Mouse (Mus musculus) granulocyte monocyte progenitor cell, adult 5-6 weeks (primary cell): ENCODE measurements around the gene Ddx4. TPM values are rescaled to one million over a fixed set of nuclear protein-coding genes. Genes with fewer than 3 reads are reported as not detected.
A peak's percentile ranks its signal among the peaks of the same experiment; 100 is the strongest.
"Not testable (repeated sequence)": the region's sequence is repeated elsewhere in the genome, so short reads cannot be mapped to it uniquely, and the experiment has no call there.

Experiments used
- ATAC-seq: replicated peaks from 2 replicates; pipeline ENCODE4 v1.8.0; 2016; ENCODE audit warnings: mild to moderate bottlenecking, moderate TSS enrichment, inconsistent platforms; ENCODE audit not compliant: poor library complexity, severe bottlenecking
- total RNA-seq, 2 experiments: library from RNA; stranded (forward) in 1 of 2; stranded (reverse) in 1 of 2; fragments of 200-712, 200-1000 nt in 1 of 2; fragments of >200 nt in 1 of 2; fragmentation: Nextera tagmentation in 1 of 2; gene quantifications; 2 replicates each; pipeline ENCODE4 v1.2.3; 2014 to 2017

Ddx4 gene
- total RNA-seq, 2 experiments from 2014 or later: not detected

DNA sequence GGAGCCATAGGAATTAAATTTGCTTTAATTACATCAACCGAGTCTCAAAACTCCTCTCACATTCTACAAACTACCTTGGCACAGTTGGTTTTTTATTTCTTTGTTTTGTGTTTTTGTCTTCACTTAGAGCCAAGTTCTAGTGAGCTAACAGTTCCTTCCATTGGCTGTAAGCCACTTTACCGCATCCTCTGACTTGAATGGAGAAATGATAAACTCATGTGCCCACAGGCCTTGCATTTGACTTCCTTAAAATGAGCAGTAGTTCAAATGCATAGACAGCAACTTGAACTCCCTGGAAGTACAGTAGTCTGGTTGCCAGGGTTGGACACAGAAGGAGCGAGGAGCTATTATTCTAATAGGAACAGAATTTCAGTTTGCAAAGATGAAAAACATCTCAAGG, 9.4 kb downstream of the Ddx4 start:
- peak; percentile 59 for ATAC-seq

DNA sequence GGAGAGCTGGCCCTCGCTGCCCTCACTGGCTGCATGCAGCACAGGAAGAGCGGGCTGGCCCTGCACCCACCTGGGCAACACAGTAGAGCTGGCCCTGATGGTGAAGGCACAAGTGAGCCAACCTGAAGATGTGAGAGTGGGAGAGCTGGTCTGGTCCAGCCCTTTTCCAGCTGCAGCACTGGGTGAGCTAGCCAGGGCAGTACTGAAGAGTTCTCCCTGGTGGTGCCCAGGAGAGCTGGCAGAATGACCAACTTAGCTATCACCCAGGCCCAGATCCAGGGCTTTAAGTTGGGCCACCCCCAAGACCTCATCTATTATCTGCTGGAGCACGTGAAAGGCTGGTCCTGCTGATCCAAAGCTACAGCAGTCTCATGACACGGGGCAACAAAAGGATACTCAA, 13.2 kb downstream of the Ddx4 start:
- ATAC-seq: no peak

DNA sequence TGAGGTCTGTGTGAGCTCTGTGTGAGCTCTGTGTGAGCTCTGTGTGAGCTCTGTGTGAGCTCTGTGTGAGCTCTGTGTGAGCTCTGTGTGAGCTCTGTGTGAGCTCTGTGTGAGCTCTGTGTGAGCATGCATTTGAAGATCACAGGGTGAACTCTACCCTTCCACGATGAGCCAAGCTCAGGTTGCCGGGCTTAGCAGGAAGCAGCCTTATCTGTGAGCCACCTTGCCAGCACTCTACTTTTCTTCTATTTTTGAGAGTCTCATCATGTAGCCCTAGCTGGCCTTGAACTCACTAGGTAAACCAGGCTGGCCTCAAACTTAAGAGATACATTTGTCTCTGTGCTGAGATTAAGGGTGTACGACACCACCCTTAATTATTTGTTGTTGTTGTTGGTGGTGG, 15.8 kb downstream of the Ddx4 start:
- no peak for ATAC-seq

DNA sequence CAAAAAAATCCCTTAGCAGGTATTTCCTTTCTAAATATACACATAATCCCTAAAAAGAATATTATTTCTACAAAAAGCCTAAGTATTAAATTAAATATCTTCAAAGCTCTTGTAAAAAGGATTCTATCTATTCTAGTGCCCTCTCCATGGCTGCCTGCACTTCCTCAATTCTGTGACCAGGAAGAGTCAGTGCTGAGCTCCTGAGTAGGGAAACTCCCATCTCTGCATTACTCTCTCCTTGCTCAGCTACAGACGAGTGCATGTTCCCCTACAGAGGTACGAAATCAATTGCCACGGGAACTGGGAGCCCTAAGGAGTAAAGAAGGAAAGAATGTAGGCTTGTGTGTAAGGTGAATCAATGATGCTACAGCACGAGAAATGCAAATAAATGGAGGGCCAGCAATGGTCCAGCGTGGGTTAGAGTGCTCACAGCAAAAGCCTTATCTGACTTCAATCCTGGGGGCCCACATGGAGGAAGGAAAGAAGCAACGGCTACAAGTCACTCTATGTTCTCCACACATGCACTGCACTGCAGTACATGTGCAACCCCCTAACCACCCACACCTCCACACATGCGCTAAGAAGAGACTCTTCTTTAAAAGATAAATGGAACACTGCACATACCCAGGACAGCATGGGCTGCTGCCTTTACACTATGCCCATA, 17.0 kb downstream of the Ddx4 start:
- peak; percentile 96 for ATAC-seq

DNA sequence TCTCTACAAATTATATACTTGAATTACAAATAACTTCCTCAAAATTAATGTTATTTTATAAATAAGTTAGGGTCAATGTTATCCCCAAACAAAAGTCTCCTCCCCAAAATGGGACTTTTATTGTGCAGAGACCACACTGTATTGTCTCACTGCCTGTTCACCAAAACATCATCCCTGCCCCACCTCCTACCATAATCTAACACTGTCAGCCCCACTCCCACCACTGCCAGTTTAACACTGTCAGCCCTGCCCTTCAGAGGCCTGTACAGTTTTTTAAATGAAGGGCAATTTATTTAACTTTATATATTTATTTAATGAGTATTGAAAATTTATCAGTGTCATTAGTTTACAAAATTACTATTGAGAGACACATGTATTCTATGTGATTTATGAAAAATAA, 26.7 kb downstream of the Ddx4 start:
- ATAC-seq: no peak

DNA sequence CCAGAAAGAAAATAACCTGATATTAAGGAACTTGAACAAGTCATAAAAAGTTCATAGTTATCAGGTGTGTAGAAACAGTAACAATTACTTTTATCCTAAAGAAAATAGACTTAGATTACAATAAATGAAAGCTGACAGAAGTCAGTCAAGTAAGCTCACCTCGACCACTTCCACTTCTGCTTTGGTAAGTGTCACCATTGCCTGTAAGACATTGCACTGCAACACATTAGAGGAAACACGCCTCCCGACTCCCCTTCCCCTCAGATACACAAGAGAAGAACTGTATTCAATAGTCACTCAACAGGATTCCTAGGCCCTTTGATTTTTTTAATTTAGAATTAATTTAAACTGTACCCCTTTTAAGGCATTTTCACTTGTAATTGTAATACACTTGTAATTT, 27.7 kb downstream of the Ddx4 start:
- ATAC-seq: peak; percentile 89

DNA sequence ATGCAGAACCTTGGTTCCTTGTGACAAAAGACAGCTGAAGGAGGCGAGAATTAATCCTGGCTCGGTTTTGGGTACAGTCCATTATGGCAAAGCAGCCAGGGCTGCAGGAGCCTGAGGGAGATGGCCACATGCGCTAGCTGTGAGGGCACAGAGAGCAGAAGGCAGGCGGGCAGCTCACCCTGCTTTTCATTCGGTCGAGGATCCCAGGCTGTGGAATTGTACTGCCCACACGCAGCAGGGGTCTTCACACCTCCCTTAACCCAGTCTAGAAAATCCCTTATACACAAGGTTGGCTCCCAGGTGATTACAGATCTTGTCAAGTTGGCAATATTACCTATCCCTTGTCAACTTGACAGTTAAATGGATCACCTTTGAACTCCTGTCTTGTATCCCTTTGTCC, 28.6 kb downstream of the Ddx4 start:
- no peak for ATAC-seq

DNA sequence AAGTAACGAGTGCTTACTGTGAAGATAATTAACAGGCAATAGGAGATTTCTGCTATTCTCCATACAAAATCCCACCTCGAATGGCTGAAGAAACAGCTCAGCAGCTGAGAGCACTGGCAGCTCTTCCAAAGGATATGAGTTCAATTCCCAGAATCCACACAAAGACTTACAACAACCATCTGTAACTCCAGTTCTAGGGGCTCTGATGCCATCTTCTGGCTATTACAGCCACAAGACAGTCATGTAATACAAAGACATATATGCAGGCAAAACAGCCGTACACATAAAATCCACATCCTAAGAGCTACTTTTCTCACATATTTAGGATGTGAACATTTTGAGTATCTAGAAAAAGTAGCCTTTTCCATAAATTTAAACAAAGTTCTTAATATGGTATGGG, 30.7 kb downstream of the Ddx4 start:
- ATAC-seq: no peak

DNA sequence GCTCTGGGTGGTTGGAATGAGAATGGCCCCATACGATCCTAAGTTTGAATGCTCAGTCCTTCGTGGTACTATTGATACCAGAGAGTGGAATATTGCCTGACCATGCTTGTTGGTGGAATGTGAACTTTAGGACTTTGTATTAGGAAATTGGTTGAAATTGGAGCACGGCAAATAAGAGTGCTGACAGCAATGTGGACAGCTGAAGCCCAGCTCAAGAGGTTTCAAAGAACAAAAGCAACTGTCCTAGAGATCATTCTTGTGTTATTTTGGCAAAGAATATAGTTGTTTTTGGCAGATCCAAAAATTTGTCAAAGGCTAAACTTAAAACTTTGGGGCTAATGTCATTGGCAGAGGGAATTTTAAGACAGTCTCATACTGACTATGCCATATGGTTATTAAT, 43.7 kb downstream of the Ddx4 start:
- no peak for ATAC-seq

DNA sequence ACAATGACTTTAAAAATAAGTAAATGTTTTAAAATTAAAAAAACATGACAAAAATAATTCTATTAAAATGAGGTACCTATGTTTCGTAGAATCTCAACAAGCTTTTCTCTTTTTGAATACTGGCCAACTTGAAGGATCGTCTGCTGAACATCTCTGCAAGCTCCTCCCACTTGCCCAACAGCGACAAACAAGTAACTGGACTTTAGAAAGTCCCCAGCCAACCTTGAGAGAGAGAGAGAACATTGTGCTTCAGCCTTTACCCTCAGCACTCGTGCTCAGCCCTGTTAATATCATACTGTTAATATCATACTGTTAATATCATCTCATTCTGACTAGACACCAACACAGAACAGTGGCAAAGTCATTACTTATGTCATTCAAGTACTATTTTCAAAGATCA, 47.9 kb downstream of the Ddx4 start:
- no peak for ATAC-seq

DNA sequence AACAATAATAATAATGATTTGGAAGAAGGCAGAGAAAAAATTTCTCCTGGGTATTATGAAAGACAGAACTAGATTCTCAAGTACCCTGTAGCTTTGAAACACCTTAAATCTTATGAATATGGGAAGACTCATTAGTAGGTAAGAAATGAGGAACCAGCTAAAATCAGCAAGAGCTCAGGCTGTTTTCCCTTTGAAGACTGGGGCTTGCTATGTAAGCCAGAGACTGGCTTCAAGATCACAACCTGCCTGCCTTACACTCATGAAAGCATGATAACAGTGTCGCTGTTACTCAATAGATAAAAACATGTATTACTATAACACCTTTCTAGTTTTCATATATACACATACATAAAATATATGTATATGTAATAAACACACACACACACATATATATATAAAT, 48.4 kb downstream of the Ddx4 start:
- ATAC-seq: 0 out of 2 replicates have a peak, but pooled peaks have one; percentile 20

DNA sequence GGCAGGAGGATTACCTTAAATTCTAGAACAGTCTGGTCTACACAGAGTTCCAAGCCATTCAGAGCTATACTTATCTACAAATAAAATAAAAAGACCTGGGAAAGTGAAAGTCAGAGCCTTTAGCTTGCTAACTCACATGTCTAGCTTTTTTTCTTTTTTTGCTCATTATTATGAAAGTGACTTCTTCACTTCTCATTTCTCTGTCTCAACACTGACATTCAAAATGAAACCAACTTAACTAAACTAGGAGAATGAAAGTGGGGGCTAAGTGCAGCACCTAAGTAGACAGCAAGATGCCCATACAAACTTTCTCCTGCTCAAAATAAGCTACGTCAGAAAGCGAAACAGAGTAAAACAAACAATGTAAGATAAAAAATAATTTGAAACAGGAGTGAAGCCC, 49.7 kb downstream of the Ddx4 start:
- peak; percentile 56 for ATAC-seq

DNA sequence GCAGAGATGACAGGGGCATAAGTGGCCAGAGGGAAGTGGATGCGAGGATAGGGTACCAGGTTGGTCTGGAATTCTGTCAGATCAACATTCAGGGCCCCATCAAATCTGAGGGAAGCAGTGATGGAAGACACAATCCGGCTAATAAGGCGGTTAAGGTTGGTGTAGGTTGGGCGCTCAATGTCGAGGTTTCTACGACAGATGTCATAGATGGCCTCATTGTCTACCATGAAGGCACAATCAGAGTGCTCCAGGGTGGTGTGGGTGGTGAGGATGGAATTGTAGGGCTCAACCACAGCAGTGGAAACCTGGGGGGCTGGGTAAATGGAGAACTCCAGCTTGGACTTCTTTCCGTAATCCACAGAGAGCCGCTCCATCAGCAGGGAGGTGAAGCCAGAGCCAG, 58.0 kb downstream of the Ddx4 start, which contains the start of gene Il31ra:
Il31ra (minus strand) TSS at position 101 of the 400 bp plus-strand sequence.
- ATAC-seq: not testable (repeated sequence)

DNA sequence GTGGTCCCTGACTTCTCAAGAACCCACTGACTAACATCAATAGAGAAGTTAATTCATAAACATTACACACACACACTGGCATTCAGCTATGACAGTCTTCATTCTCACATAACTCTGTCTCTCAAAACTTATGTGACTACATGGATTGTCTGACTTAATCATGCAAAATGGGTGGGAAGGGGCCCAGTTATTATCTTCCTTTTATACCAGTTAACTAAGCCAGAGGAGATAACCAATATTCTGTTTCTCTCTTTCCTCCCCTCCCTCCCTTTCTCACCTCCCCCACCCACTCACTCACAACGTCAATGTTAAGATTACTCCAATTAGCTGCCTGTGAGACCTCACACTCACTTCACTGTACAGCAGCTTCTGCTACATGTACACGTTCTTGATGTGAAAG, 62.0 kb downstream of the Ddx4 start:
- ATAC-seq: no peak

DNA sequence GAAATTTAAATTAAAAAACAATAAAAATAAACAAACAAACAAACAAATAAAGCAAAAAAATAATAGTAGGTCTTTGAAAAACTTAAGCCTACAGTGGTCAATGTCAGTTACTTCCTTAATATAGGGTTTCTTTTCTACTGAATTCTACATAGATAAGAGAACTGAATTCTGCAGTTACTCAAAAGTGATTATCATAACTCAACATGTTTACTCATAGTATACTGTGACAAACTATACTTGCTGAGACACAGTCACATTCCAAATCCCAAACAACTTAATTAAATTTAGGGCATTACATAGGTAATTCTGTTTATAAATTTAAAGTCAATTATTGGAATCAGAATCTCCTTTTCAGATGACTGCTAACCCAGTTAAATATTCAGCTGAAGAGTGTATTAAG, 62.6 kb downstream of the Ddx4 start:
- ATAC-seq: no peak

DNA sequence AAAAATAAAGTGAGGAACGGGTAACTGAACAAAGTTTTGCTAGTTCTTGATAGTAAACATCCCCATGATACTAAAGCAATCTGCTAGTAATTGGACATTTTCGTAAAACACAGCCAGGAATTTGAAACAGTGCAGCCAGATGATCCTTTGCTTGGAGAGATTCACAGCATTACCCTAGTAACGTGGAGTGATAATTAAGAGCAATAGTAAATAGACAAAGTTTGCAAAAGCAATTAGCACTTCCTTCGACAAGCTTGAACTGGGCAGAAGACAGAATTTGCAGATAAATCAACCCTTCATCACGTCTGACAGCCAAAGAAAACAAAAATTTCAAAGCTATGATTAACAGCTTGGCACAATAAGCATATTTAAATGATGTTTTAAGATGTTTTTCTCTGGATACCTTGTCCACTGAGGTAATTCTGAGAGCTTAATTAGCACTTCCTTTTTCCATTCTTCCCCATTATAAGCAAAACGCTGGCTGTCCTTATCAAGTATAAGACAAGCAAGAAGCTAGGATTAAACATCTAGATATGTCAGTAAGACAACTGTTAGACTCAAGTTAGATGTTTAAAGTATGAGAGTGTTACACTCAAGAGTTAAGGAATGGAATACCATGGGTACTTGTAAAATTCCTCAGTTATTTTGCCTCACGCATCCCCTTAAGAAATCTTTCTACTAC, 67.6 kb downstream of the Ddx4 start:
- no peak for ATAC-seq

DNA sequence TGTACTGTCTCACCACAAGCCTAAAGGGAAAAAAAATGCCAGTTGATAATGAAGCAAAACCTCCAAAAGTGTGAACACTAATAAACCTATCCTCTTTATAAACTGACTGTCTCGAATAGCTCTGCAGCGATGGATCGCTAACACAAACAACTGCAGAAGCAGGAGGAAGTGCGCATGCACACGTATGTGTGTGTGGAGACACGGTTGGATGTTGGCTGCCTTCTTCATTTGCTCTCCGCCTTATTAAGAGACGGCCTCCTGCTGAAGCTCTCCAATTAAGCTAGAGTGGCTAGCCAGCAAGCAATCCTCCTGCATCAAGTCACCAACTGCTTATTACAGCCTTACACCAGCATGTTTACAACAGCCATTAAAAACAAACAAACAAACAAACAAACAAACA, 70.0 kb downstream of the Ddx4 start:
- no peak for ATAC-seq

DNA sequence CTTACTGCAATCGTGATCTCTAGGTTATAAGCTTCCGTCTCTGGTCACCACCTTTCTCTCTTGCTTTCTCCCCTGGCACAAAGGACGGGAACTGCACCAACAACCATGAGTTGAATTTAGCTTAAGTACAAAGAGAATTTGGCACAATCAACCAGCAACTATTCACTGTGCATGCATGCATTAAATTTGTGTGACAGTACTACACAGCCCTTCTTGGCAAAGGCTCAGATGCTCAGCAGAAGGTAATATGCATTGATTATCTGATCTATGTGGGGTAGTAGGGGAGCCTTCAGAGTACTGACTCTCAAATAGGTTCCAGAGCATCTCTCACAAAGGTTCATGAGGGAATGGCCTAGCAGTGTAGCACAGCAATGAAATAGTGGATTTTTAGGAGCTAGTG, 70.5 kb downstream of the Ddx4 start:
- ATAC-seq: no peak

DNA sequence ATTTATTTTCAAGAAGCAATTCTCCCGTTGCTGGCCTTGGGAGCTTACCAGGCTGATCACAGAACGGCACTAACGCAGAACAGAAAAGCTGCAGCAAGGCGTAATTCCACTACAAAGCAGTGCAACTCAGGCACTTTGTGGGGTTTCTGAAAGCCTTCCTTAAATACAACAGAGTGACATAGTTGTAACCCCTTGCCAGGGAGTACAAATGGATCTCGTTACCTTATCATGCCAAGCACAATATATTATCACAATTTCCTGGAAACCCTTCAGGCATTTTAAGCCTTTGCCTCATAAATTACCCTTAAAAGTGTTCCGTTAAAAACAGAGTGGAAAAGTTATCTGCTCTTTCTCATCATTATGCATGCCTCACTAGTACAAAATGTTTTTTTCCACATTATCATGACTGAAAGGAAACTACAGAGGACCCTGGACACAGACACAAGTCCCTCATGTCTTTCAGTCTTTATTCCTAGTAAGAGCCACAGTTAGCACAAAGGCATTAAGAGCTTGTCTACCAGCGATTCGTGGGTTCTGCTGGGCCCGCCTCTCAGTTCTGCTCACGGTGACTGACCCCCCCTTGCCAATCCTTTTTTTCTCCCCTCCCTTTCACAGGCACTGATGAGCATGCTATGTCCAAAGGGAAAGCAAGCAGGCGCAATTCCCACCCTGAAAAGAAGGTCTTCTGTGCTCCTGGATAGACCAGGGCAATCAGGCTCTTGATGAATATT, 71.5 kb downstream of the Ddx4 start:
- no peak for ATAC-seq

DNA sequence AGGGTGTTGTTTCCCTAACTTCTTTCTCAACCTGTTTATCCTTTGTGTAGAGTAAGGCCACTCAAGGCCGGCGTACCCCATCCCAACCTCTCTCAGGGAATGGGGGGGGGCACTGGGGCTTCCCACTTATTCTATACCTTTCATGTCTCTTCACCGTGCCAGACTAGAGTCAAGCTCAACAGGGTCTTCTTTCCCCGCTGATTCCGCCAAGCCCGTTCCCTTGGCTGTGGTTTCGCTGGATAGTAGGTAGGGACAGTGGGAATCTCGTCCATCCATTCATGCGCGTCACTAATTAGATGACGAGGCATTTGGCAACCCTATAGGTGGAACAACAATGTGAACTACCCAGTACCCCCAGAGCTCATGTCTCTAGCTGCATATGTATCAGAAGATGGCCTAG, 74.2 kb downstream of the Ddx4 start:
- not testable (repeated sequence) for ATAC-seq

DNA sequence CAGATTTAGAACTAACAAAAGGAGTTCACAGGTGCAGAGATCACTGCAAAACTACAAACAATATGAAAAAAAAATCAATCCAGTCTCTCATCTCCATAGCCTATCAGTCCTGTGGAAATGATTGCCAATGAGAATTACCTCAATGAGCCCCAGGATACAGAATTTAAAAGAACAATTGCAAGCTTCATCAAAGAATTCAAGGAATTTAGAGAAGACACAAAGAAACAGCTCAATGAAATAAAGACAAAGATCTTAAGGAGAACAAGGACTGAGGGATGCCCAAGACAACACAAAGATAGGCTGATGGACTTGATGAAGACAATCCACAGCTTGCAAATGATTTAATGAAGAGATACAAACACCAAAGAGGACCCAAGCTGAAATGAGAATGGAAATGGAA, 78.5 kb downstream of the Ddx4 start:
- no peak for ATAC-seq

DNA sequence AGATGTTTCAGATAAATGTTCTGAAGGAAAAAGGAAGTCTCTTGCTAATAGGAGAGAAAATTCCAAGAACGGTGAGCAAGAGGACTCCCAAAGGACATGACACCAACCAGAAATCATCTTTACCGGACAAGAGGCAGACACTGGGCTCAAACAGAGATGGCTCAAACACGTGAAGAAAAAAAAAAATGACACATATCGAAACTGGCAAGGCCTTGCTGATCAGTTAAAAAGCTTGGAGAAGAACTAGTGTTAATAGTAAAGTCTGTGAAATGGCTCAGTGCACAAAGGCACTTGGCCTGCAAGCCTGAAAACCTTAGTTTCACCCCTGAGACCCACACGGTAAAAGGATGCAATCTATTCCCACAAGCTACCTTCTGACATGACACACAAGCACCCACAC, 81.5 kb downstream of the Ddx4 start:
- ATAC-seq: no peak
